ENCODE assay signal across 15 mouse cellular contexts in genomic region chr9:96981121-96981520, GRCm38 (mm10). TPM values are rescaled to one million over a fixed set of nuclear protein-coding genes. Genes with fewer than 3 reads are reported as not detected.
DNase-seq lines count a peak whose midpoint lies in the region; ATAC-seq and TF ChIP-seq lines count a peak whose summit lies in the region.
"Had no signal": no experiment of that assay in that cellular context is flagged by ENCODE, and none has a peak within 500 bp of the region (broad histone marks: within the 10 kb centered on the region; RNA-seq: fewer than 3 reads in every experiment).

No protein-coding gene starts in this region.

- no peak overlapping the region for H3K9ac ChIP-seq in heart, embryonic 13.5 days
- H3K9ac ChIP-seq in forebrain, postnatal 0 days = no peak overlapping the region
- H3K9ac ChIP-seq in limb, embryonic 14.5 days (ENCODE audit: low read depth, low read length, severe bottlenecking) = no peak overlapping the region
- H3K9ac ChIP-seq: liver, embryonic 12.5 days; stomach, embryonic 15.5 days had no signal

- TF ChIP-seq POLR2A in limb, embryonic 14.5 days (IDR thresholded peaks at IDR 0.05; ENCODE audit: borderline replicate concordance, extremely low read depth, insufficient read depth, insufficient read length) = no peak

- no peak for ATAC-seq in heart, embryonic 13.5 days (ENCODE audit: extremely low read depth, insufficient number of reproducible peaks, low FRiP score, low TSS enrichment)
- peak; percentile 38; the same call in 1 of the 2 replicates for ATAC-seq in forebrain, postnatal 0 days
- ATAC-seq in limb, embryonic 14.5 days (ENCODE audit: low FRiP score, low read depth) = peak; percentile 16; the same call in 1 of the 2 replicates
- ATAC-seq: liver, embryonic 12.5 days had no signal

- 54% methylated on average over 9 of the region's 9 CpGs for WGBS in heart, embryonic 13.5 days
- WGBS in embryonic facial prominence, embryonic 10.5 days = 8% methylated on average over 9 of the region's 9 CpGs
- 22% methylated on average over 9 of the region's 9 CpGs for WGBS in forebrain, postnatal 0 days
- 11% methylated on average over 9 of the region's 9 CpGs for WGBS in limb, embryonic 14.5 days

- 0 out of 2 replicates have a peak overlapping the region, but pooled peaks have one; percentile 87 for H3K27ac ChIP-seq in heart, embryonic 13.5 days (replicated peaks)
- peak overlapping the region; percentile 89 for H3K27ac ChIP-seq in embryonic facial prominence, embryonic 10.5 days (replicated peaks)
- no peak overlapping the region for H3K27ac ChIP-seq in forebrain, postnatal 0 days (ENCODE audit: low read depth, low read length)
- no peak overlapping the region for H3K27ac ChIP-seq in limb, embryonic 14.5 days (replicated peaks; ENCODE audit: low read depth, low read length)
- H3K27ac ChIP-seq: liver, embryonic 12.5 days; stomach, embryonic 15.5 days had no signal

- TF ChIP-seq CTCF in forebrain, postnatal 0 days (IDR thresholded peaks at IDR 0.05; ENCODE audit: low read depth) = no peak

- H3K4me3 ChIP-seq in heart, embryonic 13.5 days = no peak overlapping the region
- peak overlapping the region; percentile 30 for H3K4me3 ChIP-seq in embryonic facial prominence, embryonic 10.5 days
- H3K4me3 ChIP-seq in forebrain, postnatal 0 days (ENCODE audit: low read depth, low read length) = no peak overlapping the region
- H3K4me3 ChIP-seq in limb, embryonic 14.5 days (replicated peaks; ENCODE audit: low read length) = no peak overlapping the region
- H3K4me3 ChIP-seq: liver, embryonic 12.5 days; stomach, embryonic 15.5 days had no signal

- no peak for DNase-seq in heart, postnatal 14 days
- DNase-seq in embryonic facial prominence, embryonic 10.5 days (ENCODE audit: low spot score) = no peak
- no peak for DNase-seq in forebrain, postnatal 0 days
- DNase-seq in limb, embryonic 14.5 days (ENCODE audit: low spot score) = no peak
- no peak for DNase-seq in yolk sac, embryonic 10.5 days (ENCODE audit: low spot score)
- no peak for DNase-seq in B cell, adult 2 months
- DNase-seq in testis, postnatal 14 days (ENCODE audit: low spot score) = no peak
- DNase-seq: layer of hippocampus, postnatal 36 days; lung, postnatal 36 days; right cerebral cortex, postnatal 14 days had no signal

- H3K4me1 ChIP-seq in heart, embryonic 13.5 days = peaks cover 100% of the 10 kb centered on the region
- peaks cover 100% of the 10 kb centered on the region for H3K4me1 ChIP-seq in embryonic facial prominence, embryonic 10.5 days
- peaks cover 8% of the 10 kb centered on the region; the same call in 1 of the 2 replicates for H3K4me1 ChIP-seq in forebrain, postnatal 0 days (ENCODE audit: insufficient read depth)
- H3K4me1 ChIP-seq in limb, embryonic 14.5 days (ENCODE audit: control insufficient read depth, insufficient read depth, low read length) = peaks cover 55% of the 10 kb centered on the region

- H3K27me3 ChIP-seq in heart, embryonic 13.5 days (replicated peaks) = no peaks in the 10 kb centered on the region
- no peaks in the 10 kb centered on the region for H3K27me3 ChIP-seq in embryonic facial prominence, embryonic 10.5 days (replicated peaks; ENCODE audit: low read depth, poor library complexity, severe bottlenecking)
- H3K27me3 ChIP-seq in forebrain, postnatal 0 days (ENCODE audit: insufficient read depth, low read length) = no peaks in the 10 kb centered on the region
- H3K27me3 ChIP-seq in limb, embryonic 14.5 days (ENCODE audit: control insufficient read depth, insufficient read depth, low read length) = no peaks in the 10 kb centered on the region
- H3K27me3 ChIP-seq: liver, embryonic 12.5 days; stomach, embryonic 15.5 days had no signal

- intact Hi-C loops in heart, postnatal 14 days (cut with DNase I) = no loop called here

- H3K36me3 ChIP-seq in heart, embryonic 13.5 days = no peaks in the 10 kb centered on the region
- H3K36me3 ChIP-seq in embryonic facial prominence, embryonic 10.5 days (replicated peaks) = peaks cover 23% of the 10 kb centered on the region
- H3K36me3 ChIP-seq in forebrain, postnatal 0 days (ENCODE audit: insufficient read depth) = no peaks in the 10 kb centered on the region
- H3K36me3 ChIP-seq in limb, embryonic 14.5 days (ENCODE audit: control insufficient read depth, insufficient read depth, low read length) = no peaks in the 10 kb centered on the region
- H3K36me3 ChIP-seq: liver, embryonic 12.5 days; stomach, embryonic 15.5 days had no signal

- H3K4me2 ChIP-seq in heart, embryonic 13.5 days = no peak overlapping the region
- H3K4me2 ChIP-seq in forebrain, postnatal 0 days (ENCODE audit: low read depth) = no peak overlapping the region
- no peak overlapping the region for H3K4me2 ChIP-seq in limb, embryonic 14.5 days (replicated peaks; ENCODE audit: low read depth, low read length, severe bottlenecking)
- H3K4me2 ChIP-seq: liver, embryonic 12.5 days; stomach, embryonic 15.5 days had no signal

- H3K9me3 ChIP-seq in heart, embryonic 13.5 days = no peaks in the 10 kb centered on the region
- no peaks in the 10 kb centered on the region for H3K9me3 ChIP-seq in embryonic facial prominence, embryonic 10.5 days
- H3K9me3 ChIP-seq in forebrain, postnatal 0 days (ENCODE audit: low read length) = no peaks in the 10 kb centered on the region
- no peaks in the 10 kb centered on the region for H3K9me3 ChIP-seq in limb, embryonic 14.5 days (ENCODE audit: control insufficient read depth, low read length)
- H3K9me3 ChIP-seq: liver, embryonic 12.5 days; stomach, embryonic 15.5 days had no signal

RNA-seq across cellular contexts. Expression of gene Spsb4, which starts 37.5 kb away (rescaled TPM):
- polyA plus RNA-seq in heart, embryonic 13.5 days (2015; fragmentation: Nextera tagmentation; extraction: Ambion mirVana) = 55.5 and 61.4 TPM in 2 replicates
- total RNA-seq in heart, postnatal 14 days (2021) = 1 to 10 TPM; 5.0 to 9.0 TPM
- 102 and 123 TPM in 2 replicates for polyA plus RNA-seq in embryonic facial prominence, embryonic 10.5 days (2016; fragmentation: Nextera tagmentation; extraction: Ambion mirVana)
- 22.7 and 28.3 TPM in 2 replicates for total RNA-seq in forebrain, postnatal 0 days (2014; rRNA removed)
- polyA plus RNA-seq in forebrain, postnatal 0 days (2015; fragmentation: Nextera tagmentation; extraction: Ambion mirVana) = 14.8 and 16.0 TPM in 2 replicates
- polyA plus RNA-seq in limb, embryonic 14.5 days (2012; rRNA removed) = 19.9 and 26.6 TPM in 2 replicates
- 28.4 and 29.2 TPM in 2 replicates for polyA plus RNA-seq in limb, embryonic 14.5 days (2014; fragmentation: Nextera tagmentation; extraction: Ambion mirVana)
- total RNA-seq: MEL; neutrophil, adult 5-6 weeks had no signal

Comparison
In these comparisons a context has a peak if more than half of its experiments do, and no peak if none do; other contexts are left out.
1. H3K27ac ChIP-seq: peak in heart, embryonic 13.5 days (single experiment) and embryonic facial prominence, embryonic 10.5 days (single experiment); none in forebrain, postnatal 0 days (single experiment) and limb, embryonic 14.5 days (single experiment).